Mouse (Mus musculus): ENCODE measurements at regions not wholly inside any gene's neighbourhood (a gene's known extent, or its start where the extent isn't known, plus 50 kb on each side); places are given as distances from the start of the nearest gene placed in this dataset.

DNA sequence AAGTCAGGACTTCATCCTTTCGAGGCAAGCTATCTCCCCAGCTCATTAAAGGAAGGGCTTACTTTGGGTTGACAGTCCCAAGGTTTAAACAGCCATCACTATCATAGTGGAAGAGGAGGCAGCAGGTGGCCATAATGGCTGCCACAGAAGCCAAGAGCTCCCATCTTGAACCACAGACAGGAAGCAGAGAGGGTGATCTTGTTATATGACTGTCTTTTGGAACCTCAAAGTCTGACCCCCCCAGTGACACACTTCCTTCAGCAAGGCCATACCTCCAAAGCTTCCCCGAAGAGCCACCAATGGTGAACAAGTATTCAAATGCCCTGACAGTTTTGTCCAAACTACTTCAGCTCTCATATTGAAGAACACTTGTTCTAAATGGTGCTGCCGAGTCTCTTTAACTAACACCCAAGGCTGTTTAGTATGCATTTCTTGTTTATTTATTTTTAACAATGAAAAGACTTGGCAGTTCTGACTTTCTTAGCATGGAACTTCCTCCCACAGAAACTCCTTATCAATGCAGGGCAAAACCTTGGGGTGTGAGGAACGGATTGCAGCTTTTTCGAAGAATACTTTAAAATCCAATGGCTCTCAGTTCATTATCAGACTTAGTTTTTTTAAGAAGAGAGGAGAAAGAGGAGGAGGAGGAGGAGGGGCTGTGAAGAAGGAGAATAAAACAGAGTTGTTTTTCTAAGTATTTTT is 79.8 kb upstream of the Tnik start:
- no peak overlapping the region for H3K27ac ChIP-seq (replicated peaks)
- 88% methylated on average over 5 of the region's 5 CpGs for WGBS
- no peaks in the 10 kb centered on the region for H3K36me3 ChIP-seq (replicated peaks)
- H3K4me3 ChIP-seq: no peak overlapping the region
- peaks cover 27% of the 10 kb centered on the region for H3K4me1 ChIP-seq
- H3K27me3 ChIP-seq (replicated peaks; ENCODE audit: low read depth, poor library complexity, severe bottlenecking): 0 out of 2 replicates have a peak, but pooled peaks cover 7% of the 10 kb centered on the region
- no peak for DNase-seq (ENCODE audit: low spot score)
- no peaks in the 10 kb centered on the region for H3K9me3 ChIP-seq

DNA sequence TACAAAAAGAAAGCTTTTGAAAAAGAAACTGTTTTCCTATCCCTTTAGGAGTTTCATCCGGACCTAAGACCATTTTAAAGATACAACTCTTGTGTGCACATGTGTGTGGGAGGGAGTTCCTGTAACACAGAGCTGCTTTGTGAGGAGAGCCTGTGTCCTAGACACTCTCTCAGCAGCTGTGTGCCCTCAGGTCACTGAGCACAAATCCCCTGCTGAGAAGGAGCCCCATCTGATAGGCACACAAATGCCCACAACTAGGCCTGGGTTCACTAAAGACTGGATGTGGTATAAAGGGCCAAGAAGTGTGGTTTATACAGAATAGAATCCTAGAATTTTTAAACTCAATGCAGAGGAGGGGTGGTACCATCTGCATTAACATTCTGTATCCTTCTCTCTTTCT is 77.5 kb upstream of the Tnik start:
- Histone ChIP-seq H3K36me3 (replicated peaks) (no peaks in the 10 kb centered on the region), H3K4me1 (peaks cover 27% of the 10 kb centered on the region), H3K4me3 (no peak overlapping the region), H3K27ac (replicated peaks) (peak overlapping the region; percentile 62; the same call in 1 of the 2 replicates), H3K9me3 (no peaks in the 10 kb centered on the region), H3K27me3 (replicated peaks; ENCODE audit: low read depth, poor library complexity, severe bottlenecking) (no peaks in the 10 kb centered on the region)
- 18% methylated on average over 1 of the region's 1 CpGs for WGBS
- DNase-seq (ENCODE audit: low spot score): peak; percentile 50

DNA sequence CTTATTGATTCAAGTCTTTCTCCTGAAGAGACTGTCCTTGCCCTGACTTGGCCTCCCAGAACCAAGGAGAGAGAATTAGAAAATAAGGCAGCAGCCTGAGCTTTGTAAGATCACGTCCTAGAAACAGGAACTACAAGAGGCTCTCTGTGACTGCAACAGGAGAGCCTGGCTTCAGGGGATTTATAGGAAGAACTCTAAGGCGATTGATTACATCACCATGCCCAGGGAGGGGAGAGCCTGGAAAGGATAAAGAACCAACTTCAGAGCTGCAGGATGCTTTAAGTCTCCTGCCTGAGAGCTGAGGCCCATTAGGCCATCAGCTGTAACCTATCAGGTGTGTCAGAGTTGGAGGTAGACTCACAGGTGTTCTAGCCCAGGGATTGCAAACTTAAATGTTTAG is 77.1 kb upstream of the Tnik start:
- no peak overlapping the region for H3K4me3 ChIP-seq
- no peaks in the 10 kb centered on the region for H3K27me3 ChIP-seq (replicated peaks; ENCODE audit: low read depth, poor library complexity, severe bottlenecking)
- no peaks in the 10 kb centered on the region for H3K9me3 ChIP-seq
- peak; percentile 13 for DNase-seq (ENCODE audit: low spot score)
- WGBS: 14% methylated on average over 2 of the region's 2 CpGs
- H3K36me3 ChIP-seq (replicated peaks): no peaks in the 10 kb centered on the region
- H3K27ac ChIP-seq (replicated peaks): peak overlapping the region; percentile 62
- peaks cover 27% of the 10 kb centered on the region for H3K4me1 ChIP-seq

DNA sequence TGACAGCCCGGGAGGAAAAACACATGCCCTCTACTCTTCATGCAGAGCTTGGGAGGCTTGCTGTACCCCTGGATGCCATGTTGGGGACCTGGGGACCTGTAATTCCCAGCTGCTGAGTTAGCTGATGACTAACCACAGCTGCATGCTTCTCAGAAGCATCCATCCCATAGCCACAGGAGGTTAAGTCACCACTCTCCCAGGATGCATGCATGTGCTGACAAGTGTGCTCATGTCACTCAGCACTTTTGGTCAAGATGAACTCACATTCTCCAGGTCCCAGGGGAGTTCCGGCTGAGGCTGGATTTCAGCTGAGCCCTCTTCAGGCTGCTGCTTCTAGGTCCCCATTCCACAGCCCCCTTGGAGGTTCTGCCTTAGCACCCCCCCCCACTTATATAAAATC is 73.6 kb upstream of the Tnik start:
- Histone ChIP-seq H3K9me3 (no peaks in the 10 kb centered on the region), H3K27me3 (replicated peaks; ENCODE audit: low read depth, poor library complexity, severe bottlenecking) (no peaks in the 10 kb centered on the region), H3K27ac (replicated peaks) (no peak overlapping the region), H3K4me1 (peaks cover 19% of the 10 kb centered on the region), H3K4me3 (no peak overlapping the region), H3K36me3 (replicated peaks) (no peaks in the 10 kb centered on the region)
- 78% methylated on average over 2 of the region's 2 CpGs for WGBS
- DNase-seq (ENCODE audit: low spot score): no peak

DNA sequence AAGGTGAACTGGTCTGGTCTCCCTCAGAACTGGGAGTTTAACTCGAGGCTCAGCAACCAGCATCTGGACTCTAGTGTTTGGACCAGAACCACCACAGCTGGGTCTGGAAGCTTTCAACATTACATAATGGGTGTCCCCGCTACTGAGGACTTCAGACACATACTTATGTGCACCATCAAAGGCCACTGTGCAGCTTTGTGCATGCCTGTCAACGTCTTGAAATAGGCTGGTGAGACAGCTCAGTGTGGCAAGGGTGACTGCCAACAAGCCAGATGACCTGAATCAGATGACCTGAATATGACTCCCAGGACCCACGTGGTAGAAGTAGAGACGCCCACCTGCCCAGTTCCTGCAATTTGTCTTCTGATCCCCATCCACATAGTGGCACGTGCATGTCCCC is 72.8 kb upstream of the Tnik start:
- H3K9me3 ChIP-seq: no peaks in the 10 kb centered on the region
- H3K27me3 ChIP-seq (replicated peaks; ENCODE audit: low read depth, poor library complexity, severe bottlenecking): no peaks in the 10 kb centered on the region
- H3K4me3 ChIP-seq: no peak overlapping the region
- H3K36me3 ChIP-seq (replicated peaks): no peaks in the 10 kb centered on the region
- WGBS: 86% methylated on average over 6 of the region's 6 CpGs
- DNase-seq (ENCODE audit: low spot score): no peak
- peaks cover 12% of the 10 kb centered on the region for H3K4me1 ChIP-seq
- no peak overlapping the region for H3K27ac ChIP-seq (replicated peaks)

DNA sequence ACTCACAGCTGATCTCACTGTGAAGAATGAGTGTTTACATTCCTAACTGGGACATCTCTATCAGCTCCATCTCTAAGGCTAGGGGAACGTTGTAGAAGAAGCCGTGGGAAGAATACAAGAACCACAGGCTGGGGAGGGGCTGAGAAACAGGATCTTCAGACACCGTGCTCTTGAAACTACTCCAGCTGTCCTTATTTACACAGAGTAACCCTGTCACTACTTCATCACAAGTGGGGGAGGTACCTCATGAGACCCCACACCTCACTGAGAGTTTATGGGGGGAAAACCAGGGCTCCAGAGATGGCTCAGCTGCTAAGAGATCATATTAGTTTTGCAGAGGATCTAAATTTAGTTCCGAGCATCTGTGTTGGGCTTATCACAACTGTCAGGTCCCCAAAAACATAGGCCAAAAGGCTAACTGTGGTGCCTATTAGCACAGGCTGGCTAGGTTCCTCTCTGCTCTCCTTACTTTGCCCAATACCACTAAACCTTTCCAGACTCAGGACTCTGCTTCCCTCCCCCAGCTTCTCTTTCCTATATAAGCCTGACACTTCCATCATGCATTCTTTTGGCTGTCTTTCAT is 68.5 kb upstream of the Tnik start:
- H3K4me1 ChIP-seq: 0 out of 2 replicates have a peak, but pooled peaks cover 3% of the 10 kb centered on the region
- 0 out of 2 replicates have a peak, but pooled peaks cover 4% of the 10 kb centered on the region for H3K9me3 ChIP-seq
- H3K27me3 ChIP-seq (replicated peaks; ENCODE audit: low read depth, poor library complexity, severe bottlenecking): no peaks in the 10 kb centered on the region
- no peak overlapping the region for H3K4me3 ChIP-seq
- 66% methylated on average over 4 of the region's 4 CpGs for WGBS
- no peak for DNase-seq (ENCODE audit: low spot score)
- H3K36me3 ChIP-seq (replicated peaks): no peaks in the 10 kb centered on the region
- no peak overlapping the region for H3K27ac ChIP-seq (replicated peaks)

DNA sequence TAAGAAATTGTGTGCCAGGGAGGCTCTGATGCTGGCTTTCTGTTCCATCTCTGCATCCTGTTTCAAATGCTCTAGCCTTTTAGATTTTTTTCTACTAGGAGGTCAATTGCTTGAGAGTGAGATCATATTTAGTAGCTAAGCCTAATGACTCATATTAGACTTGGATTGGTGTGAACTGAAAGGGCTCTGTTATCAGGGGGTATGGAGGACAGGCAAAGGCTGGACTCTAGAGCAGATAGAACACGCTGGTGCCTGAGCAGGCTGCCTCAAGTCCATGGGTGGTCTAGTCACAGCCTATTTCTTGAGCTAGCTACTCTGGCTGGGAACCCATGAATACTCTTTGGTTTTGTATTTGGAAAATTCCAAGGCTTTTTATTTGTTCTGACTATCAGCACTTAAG is 66.2 kb upstream of the Tnik start:
- WGBS: 89% methylated on average over 1 of the region's 1 CpGs

DNA sequence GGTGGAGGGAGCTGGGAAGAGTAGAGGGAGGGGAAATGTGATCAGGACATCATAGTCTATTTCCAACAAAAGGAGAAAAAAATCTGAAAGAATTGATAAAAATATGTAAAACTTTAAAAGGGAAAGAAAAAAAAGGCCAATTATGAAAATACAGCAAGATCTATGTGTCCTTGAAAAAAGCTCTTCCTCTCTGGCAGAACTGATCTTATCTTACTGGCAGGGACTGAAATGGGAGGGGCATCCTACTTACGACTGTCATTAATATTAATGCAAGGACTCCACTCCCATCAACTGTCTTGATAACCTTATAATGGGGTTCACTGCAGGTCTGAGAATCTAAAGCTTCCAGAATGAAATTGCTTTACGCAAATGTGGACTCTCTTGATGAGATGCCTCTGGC is 53.7 kb upstream of the Tnik start:
- Histone ChIP-seq H3K9me3 (no peaks in the 10 kb centered on the region), H3K36me3 (replicated peaks) (no peaks in the 10 kb centered on the region), H3K4me3 (no peak overlapping the region), H3K4me1 (no peaks in the 10 kb centered on the region), H3K27me3 (replicated peaks; ENCODE audit: low read depth, poor library complexity, severe bottlenecking) (no peaks in the 10 kb centered on the region), H3K27ac (replicated peaks) (no peak overlapping the region)
- 83% methylated on average over 2 of the region's 2 CpGs for WGBS
- no peak for DNase-seq (ENCODE audit: low spot score)

More for the DNA sequence above, 66.2 kb upstream of the Tnik start:
- no peak overlapping the region for H3K27ac ChIP-seq (replicated peaks)
- H3K27me3 ChIP-seq (replicated peaks; ENCODE audit: low read depth, poor library complexity, severe bottlenecking): no peaks in the 10 kb centered on the region
- 0 out of 2 replicates have a peak, but pooled peaks cover 3% of the 10 kb centered on the region for H3K4me1 ChIP-seq
- H3K36me3 ChIP-seq (replicated peaks): no peaks in the 10 kb centered on the region
- DNase-seq (ENCODE audit: low spot score): no peak
- H3K4me3 ChIP-seq: no peak overlapping the region
- H3K9me3 ChIP-seq: 0 out of 2 replicates have a peak, but pooled peaks cover 4% of the 10 kb centered on the region

DNA sequence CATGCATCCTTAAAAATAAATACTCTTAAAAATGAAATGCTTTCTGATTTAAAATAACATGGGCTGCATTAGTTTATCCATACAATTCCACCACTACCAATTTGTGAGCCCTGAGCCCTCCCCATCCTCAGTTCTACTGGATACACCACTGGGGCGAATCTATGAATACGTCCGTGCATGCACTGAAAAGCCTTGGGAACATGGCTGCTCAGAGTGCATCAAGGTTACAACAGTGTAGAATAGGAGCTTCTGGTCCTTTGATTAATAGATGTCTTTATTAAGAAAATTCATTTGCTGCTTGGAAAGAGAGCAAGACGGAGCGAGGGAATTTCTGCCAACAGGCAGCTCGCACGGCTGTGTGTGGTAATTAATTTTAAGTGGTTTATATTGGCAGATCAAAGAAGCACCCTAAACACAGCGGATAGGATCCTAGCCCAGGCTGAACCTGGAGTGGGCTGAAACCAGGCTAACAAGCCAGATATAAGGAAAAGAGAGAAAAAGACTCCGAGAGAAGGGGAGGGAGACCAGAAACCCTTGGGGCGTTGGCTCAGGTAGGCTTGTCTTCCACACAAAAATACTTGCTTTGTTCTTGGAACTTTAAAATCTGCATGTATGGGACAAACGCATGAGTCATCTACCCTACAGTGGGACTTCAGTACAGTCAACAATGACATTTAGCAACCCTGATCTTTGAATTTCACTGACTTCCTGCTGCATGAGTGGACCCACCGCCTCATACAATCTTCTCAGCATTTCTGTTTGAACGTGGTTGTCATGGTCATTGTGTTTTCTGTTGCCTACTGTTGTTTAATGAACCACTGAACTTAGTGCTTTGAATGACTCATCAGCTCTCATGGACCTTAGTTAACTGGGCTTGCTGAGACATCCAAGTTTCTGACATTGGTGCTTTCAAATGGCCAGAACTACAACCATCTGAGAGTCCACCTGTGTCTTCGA is 51.9 kb upstream of the Tnik start:
- WGBS: 94% methylated on average over 14 of the region's 14 CpGs
- no peak for DNase-seq (ENCODE audit: low spot score)
- Histone ChIP-seq H3K4me1 (no peaks in the 10 kb centered on the region), H3K36me3 (replicated peaks) (no peaks in the 10 kb centered on the region), H3K27me3 (replicated peaks; ENCODE audit: low read depth, poor library complexity, severe bottlenecking) (no peaks in the 10 kb centered on the region), H3K4me3 (no peak overlapping the region), H3K9me3 (no peaks in the 10 kb centered on the region), H3K27ac (replicated peaks) (no peak overlapping the region)

Data from embryonic facial prominence, embryonic 10.5 days (tissue).